Mouse (Mus musculus): ENCODE measurements around the gene Gm9887. TPM values are rescaled to one million over a fixed set of nuclear protein-coding genes. Genes with fewer than 3 reads are reported as not detected.

The Gm9887 gene
- polyA plus RNA-seq, 1 experiment from 2014 or later = 1.0 TPM

- no peak for ATAC-seq (replicated peaks)
- peaks cover 57% of the 10 kb centered on the region for H3K36me3 ChIP-seq
- no peaks in the 10 kb centered on the region for H3K4me1 ChIP-seq
- WGBS = 94% methylated on average over 2 of the region's 2 CpGs
- H3K4me3 ChIP-seq = no peak overlapping the region
- H3K27me3 ChIP-seq = no peaks in the 10 kb centered on the region
- no peaks in the 10 kb centered on the region for H3K9me3 ChIP-seq
- no peak overlapping the region for H3K4me2 ChIP-seq (replicated peaks)
- no peak overlapping the region for H3K27ac ChIP-seq (replicated peaks)
- H3K9ac ChIP-seq (replicated peaks) = no peak overlapping the region
These were observed 38.7 kb downstream of the Gm9887 start for GRCm38 (mm10) chr12:69333547-69333946.

GRCm38 (mm10) chr12:69332147-69332546, 40.1 kb downstream of the Gm9887 start:
- Histone ChIP-seq H3K36me3 (peaks cover 58% of the 10 kb centered on the region), H3K9ac (replicated peaks) (no peak overlapping the region), H3K9me3 (no peaks in the 10 kb centered on the region), H3K4me2 (replicated peaks) (no peak overlapping the region), H3K27me3 (no peaks in the 10 kb centered on the region), H3K4me3 (no peak overlapping the region), H3K4me1 (no peaks in the 10 kb centered on the region), H3K27ac (replicated peaks) (no peak overlapping the region)
- WGBS = 89% methylated on average over 1 of the region's 1 CpGs
- ATAC-seq (replicated peaks) = no peak

DNA sequence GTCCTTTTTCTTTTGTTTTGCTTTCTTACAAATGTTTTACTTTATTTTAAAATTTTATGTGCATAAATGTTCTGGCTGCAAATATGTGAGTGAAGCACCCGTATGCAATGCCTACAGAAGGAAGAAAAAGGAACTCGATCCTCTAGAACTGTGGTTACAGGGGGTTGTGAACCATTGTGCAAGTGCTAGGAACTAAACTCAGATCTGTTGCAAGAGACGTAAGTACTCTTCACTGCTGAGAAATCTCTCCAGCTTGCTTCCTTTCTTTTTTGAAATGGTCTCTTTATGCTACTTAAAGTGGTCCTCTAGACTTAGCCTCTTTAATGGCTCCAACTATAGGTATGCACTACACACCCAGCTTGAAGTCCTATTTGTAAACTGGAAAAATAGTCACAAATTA, 41.1 kb downstream of the Gm9887 start:
- ATAC-seq (replicated peaks) = no peak
- WGBS = 86% methylated on average over 3 of the region's 3 CpGs
- Histone ChIP-seq H3K27me3 (no peaks in the 10 kb centered on the region), H3K36me3 (peaks cover 57% of the 10 kb centered on the region), H3K9me3 (no peaks in the 10 kb centered on the region), H3K27ac (replicated peaks) (no peak overlapping the region), H3K4me1 (no peaks in the 10 kb centered on the region), H3K4me2 (replicated peaks) (no peak overlapping the region), H3K4me3 (no peak overlapping the region), H3K9ac (replicated peaks) (no peak overlapping the region)

Small RNAs within 50 kb of the gene (microRNA-seq; reads per million reads assigned to microRNA genes)
- gene Gm47299 (0.66 reads per million), gene Gm47305 (not detected)

Other genes with a start within 250 kb of the Gm9887 start
- gene Rps29, start 213.3 kb downstream of the Gm9887 start, polyA plus RNA-seq (2015; fragmentation: Nextera tagmentation; extraction: Ambion mirVana) = 1,221 and 1,345 TPM in 2 replicates
- 12.0 and 13.1 TPM in 2 replicates for gene Lrr1, start 203.6 kb downstream of the Gm9887 start, polyA plus RNA-seq (2015; fragmentation: Nextera tagmentation; extraction: Ambion mirVana)
- 316 and 338 TPM in 2 replicates for gene Rpl36al, start 188.4 kb downstream of the Gm9887 start, polyA plus RNA-seq (2015; fragmentation: Nextera tagmentation; extraction: Ambion mirVana)
- gene Mgat2, start 188.3 kb downstream of the Gm9887 start, polyA plus RNA-seq (2015; fragmentation: Nextera tagmentation; extraction: Ambion mirVana) = 40.2 and 40.5 TPM in 2 replicates
- gene Gm49383, start 175.4 kb downstream of the Gm9887 start, polyA plus RNA-seq (2015; fragmentation: Nextera tagmentation; extraction: Ambion mirVana) = 21.5 and 25.7 TPM in 2 replicates
- gene Dnaaf2, start 174.0 kb downstream of the Gm9887 start, polyA plus RNA-seq (2015; fragmentation: Nextera tagmentation; extraction: Ambion mirVana) = 10.1 and 10.9 TPM in 2 replicates
- 18.1 and 19.3 TPM in 2 replicates for gene Gm49384, start 168.2 kb downstream of the Gm9887 start, polyA plus RNA-seq (2015; fragmentation: Nextera tagmentation; extraction: Ambion mirVana)
- 10.0 and 10.7 TPM in 2 replicates for gene Pole2, start 144.3 kb downstream of the Gm9887 start, polyA plus RNA-seq (2015; fragmentation: Nextera tagmentation; extraction: Ambion mirVana)
- gene Klhdc1, start 131.3 kb downstream of the Gm9887 start, polyA plus RNA-seq (2015; fragmentation: Nextera tagmentation; extraction: Ambion mirVana) = 9.7 and 10.5 TPM in 2 replicates
- gene Klhdc2, start 75.8 kb downstream of the Gm9887 start, polyA plus RNA-seq (2015; fragmentation: Nextera tagmentation; extraction: Ambion mirVana) = 288 and 290 TPM in 2 replicates
- gene Nemf, start 15.3 kb downstream of the Gm9887 start, polyA plus RNA-seq (2015; fragmentation: Nextera tagmentation; extraction: Ambion mirVana) = 91.3 and 91.8 TPM in 2 replicates
- gene Arf6, start 308 bp downstream of the Gm9887 start, polyA plus RNA-seq (2015; fragmentation: Nextera tagmentation; extraction: Ambion mirVana) = 32.1 and 33.0 TPM in 2 replicates
- gene Vcpkmt, start 210.6 kb upstream of the Gm9887 start, polyA plus RNA-seq (2015; fragmentation: Nextera tagmentation; extraction: Ambion mirVana) = 30.7 and 32.1 TPM in 2 replicates